Mouse (Mus musculus) liver, embryonic 14.5 days (tissue): ENCODE measurements at regions not wholly inside any gene's neighbourhood (a gene's known extent, or its start where the extent isn't known, plus 50 kb on each side); places are given as distances from the start of the nearest gene placed in this dataset.

Source experiments
- ATAC-seq: fragments of 200-750 bp; cut with Nextera tagmentation; 2 replicates; pipeline ENCODE4 v1.8.0; 2017; ENCODE audit warnings: moderate number of reproducible peaks, mild to moderate bottlenecking, moderate library complexity; ENCODE audit not compliant: insufficient read depth
- DNase-seq, 3 experiments: peaks; one replicate each; pipeline ENCODE4 v3.0.0-alpha.2; 2012 to 2013; ENCODE audit warnings: low read depth in 3 of 3, low spot score in 3 of 3
- H3K27ac ChIP-seq: fragments of 300-500 bp; sonication (generic); 2 replicates; pipeline ENCODE4 v1.5.1; 2014; ENCODE audit warnings: moderate library complexity, mild to moderate bottlenecking, control low read depth, inconsistent platforms
- H3K27me3 ChIP-seq: fragments of 300-500 bp; sonication (generic); 2 replicates; pipeline ENCODE4 v1.6.1; 2014; ENCODE audit warnings: mild to moderate bottlenecking, low read length, moderate library complexity; ENCODE audit not compliant: control insufficient read depth, insufficient read depth
- H3K36me3 ChIP-seq: fragments of 300-500 bp; sonication (generic); replicated peaks from 2 replicates; pipeline ENCODE4 v1.6.1; 2014; ENCODE audit warnings: low read depth; ENCODE audit not compliant: control insufficient read depth, insufficient read depth
- H3K4me1 ChIP-seq, 2 experiments: fragments of 200-500 bp in 1 of 2; fragments of 300-500 bp in 1 of 2; sonication (generic) in 1 of 2; replicated peaks; 2 replicates each; pipeline ENCODE4 v1.6.1; 2012 to 2014; ENCODE audit warnings: antibody characterized with exemption in 1 of 2, inconsistent platforms in 1 of 2, low read length in 1 of 2; ENCODE audit not compliant: control insufficient read depth in 2 of 2, insufficient read depth in 2 of 2
- H3K4me2 ChIP-seq: fragments of 300-500 bp; sonication (generic); 2 replicates; pipeline ENCODE4 v1.6.1; 2014; ENCODE audit warnings: low read depth, mild to moderate bottlenecking, control low read depth, moderate library complexity
- H3K4me3 ChIP-seq, 2 experiments: fragments of 200-500 bp in 1 of 2; fragments of 300-500 bp in 1 of 2; sonication (generic) in 1 of 2; 2 replicates each; pipeline ENCODE4 v1.5.1; 2012 to 2014; ENCODE audit warnings: low read depth in 2 of 2, low read length in 2 of 2, mild to moderate bottlenecking in 2 of 2, control low read depth in 1 of 2, inconsistent platforms in 1 of 2, moderate library complexity in 1 of 2; ENCODE audit not compliant: insufficient read depth in 1 of 2
- H3K9ac ChIP-seq: fragments of 300-500 bp; sonication (generic); replicated peaks from 2 replicates; pipeline ENCODE4 v1.6.1; 2014; ENCODE audit warnings: mild to moderate bottlenecking, control low read depth, moderate library complexity
- H3K9me3 ChIP-seq: fragments of 300-500 bp; sonication (generic); 2 replicates; pipeline ENCODE4 v1.6.1; 2016; ENCODE audit warnings: low read length, mixed read lengths; ENCODE audit not compliant: control insufficient read depth
- CTCF ChIP-seq: IDR thresholded peaks from 2 replicates; pipeline ENCODE4 v1.5.1; 2016; ENCODE audit warnings: antibody characterized with exemption, low read depth, control low read depth
- EP300 ChIP-seq: IDR thresholded peaks from 2 replicates; pipeline ENCODE4 v1.6.1; 2016; ENCODE audit warnings: antibody characterized with exemption, low read depth
- WGBS: fragments of 180-500 bp; shearing (Covaris S2); extraction: QIAGEN DNeasy Blood & Tissue Kit; methylation state at CpG from one replicate; pipeline ENCODE4 v1.1.7; 2014; ENCODE audit not compliant: insufficient replicate concordance; 5-methylcytosine and 5-hydroxymethylcytosine counted together

DNA sequence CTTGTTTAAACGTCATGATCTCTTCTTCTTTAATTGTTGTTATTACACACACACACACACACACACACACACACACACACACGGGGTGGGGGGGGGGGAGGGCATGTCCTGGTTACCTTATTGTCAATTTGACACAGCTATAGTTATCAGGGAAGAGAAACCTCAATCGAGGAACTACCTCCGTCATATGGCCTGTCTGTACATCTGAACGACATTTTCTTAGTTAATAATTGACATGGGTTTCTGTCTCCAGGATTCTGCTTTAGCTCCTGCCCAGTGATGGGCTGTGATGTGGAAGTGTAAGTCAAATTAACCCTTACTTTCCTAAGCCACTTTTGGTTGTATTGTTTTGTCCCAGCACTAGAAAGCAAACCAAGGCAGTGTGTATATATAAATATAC, 220.0 kb upstream of the Dkk2 start:
- DNase-seq, result no peak
- no peak for ATAC-seq
- H3K4me3 ChIP-seq, result no peak overlapping the region
- WGBS, result 34% methylated on average over 5 of the region's 5 CpGs
- H3K4me2 ChIP-seq, result no peak overlapping the region
- no peaks in the 10 kb centered on the region for H3K36me3 ChIP-seq
- H3K27ac ChIP-seq, result no peak overlapping the region
- H3K4me1 ChIP-seq, result no peaks in the 10 kb centered on the region
- TF ChIP-seq EP300, result no peak
- TF ChIP-seq CTCF, result no peak
- no peak overlapping the region for H3K9ac ChIP-seq
- no peaks in the 10 kb centered on the region for H3K27me3 ChIP-seq
- no peaks in the 10 kb centered on the region for H3K9me3 ChIP-seq

GRCm38 (mm10) chr3:131867266-131867665, 217.8 kb upstream of the Dkk2 start:
- WGBS, result 81% methylated on average over 3 of the region's 3 CpGs
- no peak for ATAC-seq
- H3K4me3 ChIP-seq, result no peak overlapping the region
- no peaks in the 10 kb centered on the region for H3K9me3 ChIP-seq
- no peak overlapping the region for H3K4me2 ChIP-seq
- H3K9ac ChIP-seq, result no peak overlapping the region
- no peaks in the 10 kb centered on the region for H3K27me3 ChIP-seq
- no peak for DNase-seq
- no peaks in the 10 kb centered on the region for H3K4me1 ChIP-seq
- H3K27ac ChIP-seq, result no peak overlapping the region
- H3K36me3 ChIP-seq, result no peaks in the 10 kb centered on the region
- TF ChIP-seq CTCF, result no peak

GRCm38 (mm10) chr3:131868219-131868964, 216.7 kb upstream of the Dkk2 start:
- Histone ChIP-seq H3K4me3 (no peak overlapping the region), H3K4me1 (no peaks in the 10 kb centered on the region), H3K36me3 (no peaks in the 10 kb centered on the region), H3K4me2 (no peak overlapping the region), H3K9me3 (no peaks in the 10 kb centered on the region), H3K27ac (no peak overlapping the region), H3K9ac (no peak overlapping the region), H3K27me3 (no peaks in the 10 kb centered on the region)
- TF ChIP-seq CTCF, result no peak
- no peak for TF ChIP-seq EP300
- DNase-seq (no peak), ATAC-seq (no peak)
- 53% methylated on average over 11 of the region's 11 CpGs for WGBS

DNA sequence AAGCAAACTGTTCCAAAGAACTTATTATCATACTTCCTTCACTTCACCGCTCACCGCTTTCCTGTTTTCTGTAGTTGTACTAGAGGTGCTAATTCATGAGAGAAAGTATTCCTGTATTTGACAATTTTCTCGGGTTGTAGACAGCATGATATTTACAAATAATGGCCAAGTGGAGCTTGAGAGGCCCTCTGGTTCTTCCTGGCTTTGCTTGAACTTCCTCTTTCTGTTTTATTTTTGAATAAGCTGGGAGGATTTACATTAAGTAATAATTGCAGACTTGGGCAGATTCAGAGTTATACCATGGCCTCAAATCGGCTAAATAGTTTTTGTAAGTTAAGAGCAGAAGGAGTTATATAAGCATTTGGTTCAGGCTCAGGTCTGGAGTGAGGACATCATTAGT, 215.8 kb upstream of the Dkk2 start:
- Histone ChIP-seq H3K4me2 (no peak overlapping the region), H3K4me1 (no peaks in the 10 kb centered on the region), H3K27ac (no peak overlapping the region), H3K4me3 (no peak overlapping the region), H3K9me3 (no peaks in the 10 kb centered on the region), H3K36me3 (no peaks in the 10 kb centered on the region), H3K9ac (no peak overlapping the region), H3K27me3 (no peaks in the 10 kb centered on the region)
- 44% methylated on average over 4 of the region's 4 CpGs for WGBS
- DNase-seq, result no peak
- TF ChIP-seq EP300 (no peak), CTCF (no peak)
- no peak for ATAC-seq

DNA sequence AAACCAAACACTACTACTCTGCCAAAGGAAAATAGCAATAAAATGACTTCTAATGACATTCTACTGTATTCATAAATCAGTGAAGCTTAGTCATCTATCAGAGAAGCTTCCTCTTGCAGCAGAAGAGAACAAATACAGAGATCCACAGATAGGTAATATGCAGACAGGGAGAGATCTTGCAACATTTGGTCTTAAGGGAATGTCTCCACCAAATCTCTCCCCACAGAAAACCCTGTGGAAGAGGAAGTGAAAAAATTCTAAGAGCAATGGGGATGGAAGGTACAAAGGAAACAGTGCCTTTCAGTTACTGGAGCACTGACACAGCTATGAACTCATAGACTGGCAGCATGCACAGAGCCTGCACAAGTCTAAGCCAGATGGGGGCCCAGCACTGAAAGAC, 202.4 kb upstream of the Dkk2 start:
- DNase-seq (no peak), ATAC-seq (no peak)
- Histone ChIP-seq H3K9me3 (no peaks in the 10 kb centered on the region), H3K27ac (no peak overlapping the region), H3K4me2 (no peak overlapping the region), H3K9ac (no peak overlapping the region), H3K36me3 (no peaks in the 10 kb centered on the region), H3K27me3 (no peaks in the 10 kb centered on the region), H3K4me3 (no peak overlapping the region), H3K4me1 (no peaks in the 10 kb centered on the region)
- TF ChIP-seq EP300 (no peak), CTCF (no peak)
